Mouse (Mus musculus) cerebellum, adult 2 months (tissue): ENCODE results near the gene Itsn2.

Source experiments
- CTCF ChIP-seq: fragments of 200-500 bp; IDR thresholded peaks from 2 replicates; pipeline ENCODE4 v1.5.1; 2011; ENCODE audit warnings: low read depth, mild to moderate bottlenecking, control low read depth, low read length, moderate library complexity, borderline replicate concordance; ENCODE audit not compliant: insufficient read depth
- POLR2A ChIP-seq: fragments of 200-500 bp; IDR thresholded peaks from 2 replicates; pipeline ENCODE4 v1.6.1; 2011; ENCODE audit warnings: low read length, control low read depth, borderline replicate concordance; ENCODE audit not compliant: insufficient read depth

GRCm38 (mm10) chr12:4638438-4638837 lies 46.0 kb downstream of the Itsn2 start:
- TF ChIP-seq POLR2A (no peak), CTCF (no peak)
